Mouse (Mus musculus) cortical plate, adult 2 months (tissue): Measurements from ENCODE around the gene Lrig1.

Experiments used
- CTCF ChIP-seq: fragments of 200-500 bp; IDR thresholded peaks from 2 replicates; pipeline ENCODE4 v1.5.1; 2011; ENCODE audit warnings: mild to moderate bottlenecking, control low read depth, low read length; ENCODE audit not compliant: insufficient read depth; ENCODE audit errors: extremely low read depth
- POLR2A ChIP-seq: fragments of 200-500 bp; IDR thresholded peaks from 2 replicates; pipeline ENCODE4 v1.6.1; 2011; ENCODE audit warnings: mild to moderate bottlenecking, low read length, control low read depth; ENCODE audit not compliant: insufficient read depth; ENCODE audit errors: extremely low read depth

- TF ChIP-seq POLR2A (no peak), CTCF (no peak)
Observed at GRCm38 (mm10) chr6:94653388-94654316, 46.3 kb downstream of the Lrig1 start.
